ENCODE assay signal across 8 mouse cellular contexts in the genomic region with DNA sequence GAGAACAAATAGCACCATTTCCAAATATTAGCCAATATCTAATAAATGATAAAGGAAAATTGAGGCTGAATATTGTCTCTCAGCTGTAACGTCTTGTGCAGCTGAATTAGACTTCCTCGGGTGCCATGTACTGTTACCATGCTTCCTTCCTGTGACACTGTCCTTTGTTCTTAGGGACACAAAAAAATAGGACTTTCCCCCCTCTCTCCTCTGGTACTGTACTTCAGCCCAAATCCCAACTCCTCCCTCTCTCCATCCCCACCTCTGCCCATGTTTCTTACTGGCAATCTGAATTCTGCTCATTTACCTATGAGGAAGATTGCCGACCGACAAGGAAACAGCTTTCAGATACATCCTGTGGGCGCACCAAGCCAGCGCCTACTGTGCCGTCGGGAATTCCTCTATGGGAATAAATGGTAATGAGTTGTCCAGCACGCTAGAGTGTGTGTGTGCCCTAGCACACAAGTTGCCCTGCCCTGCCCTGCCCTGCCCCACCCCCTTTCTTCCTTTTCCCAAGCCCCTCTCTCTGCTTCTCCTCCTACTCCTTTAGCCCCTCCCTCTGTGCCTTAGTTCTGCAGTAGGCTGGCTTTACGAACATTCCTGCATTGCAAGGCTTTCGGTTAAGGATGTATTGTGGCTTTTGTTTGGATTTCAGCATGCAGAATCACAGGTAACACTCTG. TPM values are rescaled to one million over a fixed set of nuclear protein-coding genes. Genes with fewer than 3 reads are reported as not detected.
DNase-seq lines count a peak whose midpoint lies in the region; ATAC-seq and TF ChIP-seq lines count a peak whose summit lies in the region.

Gene Gpr21, plus strand, starts transcription at position 303 of the 681 bp plus-strand sequence.

- no peaks in the 10 kb centered on the region for H3K4me1 ChIP-seq in embryonic facial prominence, embryonic 11.5 days (ENCODE audit: control insufficient read depth, insufficient read depth, low read length)
- peaks cover 3% of the 10 kb centered on the region; the same call in 1 of the 2 replicates for H3K4me1 ChIP-seq in intestine, embryonic 16.5 days (ENCODE audit: control insufficient read depth, insufficient read depth, low read length)
- peaks cover 2% of the 10 kb centered on the region; the same call in 1 of the 2 replicates for H3K4me1 ChIP-seq in neural tube, embryonic 11.5 days (ENCODE audit: control insufficient read depth, insufficient read depth, low read length)

- no peaks in the 10 kb centered on the region for H3K27me3 ChIP-seq in embryonic facial prominence, embryonic 11.5 days (ENCODE audit: control insufficient read depth, insufficient read depth, low read length)
- no peaks in the 10 kb centered on the region for H3K27me3 ChIP-seq in intestine, embryonic 16.5 days (replicated peaks; ENCODE audit: control insufficient read depth, insufficient read depth, low read length)
- H3K27me3 ChIP-seq in neural tube, embryonic 11.5 days (ENCODE audit: control insufficient read depth, insufficient read depth, low read length): no peaks in the 10 kb centered on the region

- 0 out of 2 replicates have a peak, but pooled peaks have one; percentile 48 for ATAC-seq in embryonic facial prominence, embryonic 11.5 days (replicated peaks; ENCODE audit: insufficient number of reproducible peaks, low FRiP score, low TSS enrichment, low read depth)
- peak; percentile 55 for ATAC-seq in intestine, embryonic 16.5 days
- ATAC-seq in neural tube, embryonic 11.5 days (ENCODE audit: insufficient read depth, low FRiP score, low TSS enrichment): peak; percentile 75

- no peaks in the 10 kb centered on the region for H3K36me3 ChIP-seq in embryonic facial prominence, embryonic 11.5 days (replicated peaks; ENCODE audit: control insufficient read depth, insufficient read depth, low read depth, low read length)
- H3K36me3 ChIP-seq in intestine, embryonic 16.5 days (ENCODE audit: control insufficient read depth, insufficient read depth, low read length): no peaks in the 10 kb centered on the region
- no peaks in the 10 kb centered on the region for H3K36me3 ChIP-seq in neural tube, embryonic 11.5 days (ENCODE audit: control insufficient read depth, insufficient read depth, low read length)

- WGBS in embryonic facial prominence, embryonic 11.5 days: 25% methylated on average over 11 of the region's 11 CpGs
- 27% methylated on average over 11 of the region's 11 CpGs for WGBS in intestine, embryonic 16.5 days
- 19% methylated on average over 11 of the region's 11 CpGs for WGBS in neural tube, embryonic 11.5 days

- no peak for DNase-seq in layer of hippocampus, adult 2 months (ENCODE audit: low spot score in 2 of 2)
- no peak for DNase-seq in layer of hippocampus, postnatal 25 days (ENCODE audit: extremely low spot score in 1 of 2, low spot score in 1 of 2)
- DNase-seq in embryonic facial prominence, embryonic 11.5 days (ENCODE audit: low spot score): peak; percentile 18
- DNase-seq in neural tube, embryonic 11.5 days (ENCODE audit: low spot score): peak; percentile 31
- DNase-seq in adrenal gland, adult (ENCODE audit: inconsistent age in 2 of 2, low spot score in 1 of 2): no peak
- no peak for DNase-seq in frontal cortex, postnatal 10 days (ENCODE audit: low spot score in 2 of 2)
- no peak for DNase-seq in thymus, postnatal 0 days (ENCODE audit: low spot score)

- no peak within 1 kb of the TSS for H3K9ac ChIP-seq in embryonic facial prominence, embryonic 11.5 days (replicated peaks; ENCODE audit: low read length)
- no peak within 1 kb of the TSS for H3K9ac ChIP-seq in intestine, embryonic 16.5 days (ENCODE audit: low read depth, low read length)
- 0 out of 2 replicates have a peak within 1 kb of the TSS, but pooled peaks have one; percentile 24 for H3K9ac ChIP-seq in neural tube, embryonic 11.5 days (ENCODE audit: low read length)

- H3K9me3 ChIP-seq in embryonic facial prominence, embryonic 11.5 days (replicated peaks; ENCODE audit: control insufficient read depth, low read length): no peaks in the 10 kb centered on the region
- no peaks in the 10 kb centered on the region for H3K9me3 ChIP-seq in intestine, embryonic 16.5 days (ENCODE audit: control insufficient read depth, low read length)
- H3K9me3 ChIP-seq in neural tube, embryonic 11.5 days (ENCODE audit: control insufficient read depth, low read length): no peaks in the 10 kb centered on the region

- peak within 1 kb of the TSS; percentile 46; the same call in 1 of the 2 replicates for H3K27ac ChIP-seq in layer of hippocampus, adult 2 months
- H3K27ac ChIP-seq in embryonic facial prominence, embryonic 11.5 days (replicated peaks; ENCODE audit: low read depth, low read length): no peak within 1 kb of the TSS
- 0 out of 2 replicates have a peak within 1 kb of the TSS, but pooled peaks have one; percentile 8 for H3K27ac ChIP-seq in intestine, embryonic 16.5 days (ENCODE audit: low read length)
- H3K27ac ChIP-seq in neural tube, embryonic 11.5 days (ENCODE audit: low read depth, low read length): peak within 1 kb of the TSS; percentile 1; the same call in 1 of the 2 replicates

- TF ChIP-seq CTCF in layer of hippocampus, adult 2 months (conservative IDR thresholded peaks at IDR 0.05): no peak

- H3K4me2 ChIP-seq in embryonic facial prominence, embryonic 11.5 days (ENCODE audit: low read depth, low read length): 0 out of 2 replicates have a peak within 1 kb of the TSS, but pooled peaks have one; percentile 17
- peak within 1 kb of the TSS; percentile 9; the same call in 1 of the 2 replicates for H3K4me2 ChIP-seq in intestine, embryonic 16.5 days (ENCODE audit: low read depth, low read length)
- H3K4me2 ChIP-seq in neural tube, embryonic 11.5 days (ENCODE audit: low read depth): peak within 1 kb of the TSS; percentile 24

- H3K4me3 ChIP-seq in layer of hippocampus, adult 2 months: no peak within 1 kb of the TSS; the same call in 1 of the 2 replicates
- H3K4me3 ChIP-seq in embryonic facial prominence, embryonic 11.5 days (ENCODE audit: low read depth, low read length): no peak within 1 kb of the TSS
- no peak within 1 kb of the TSS for H3K4me3 ChIP-seq in intestine, embryonic 16.5 days (ENCODE audit: low read length)
- 0 out of 2 replicates have a peak within 1 kb of the TSS, but pooled peaks have one; percentile 5 for H3K4me3 ChIP-seq in neural tube, embryonic 11.5 days (ENCODE audit: low read depth, low read length)

RNA-seq across cellular contexts. Expression of gene Gpr21, which starts in this region (rescaled TPM):
- total RNA-seq in layer of hippocampus, adult 2 months (2021): 1 to 10 TPM; 2.7 to 3.5 TPM
- 1 to 10 TPM; 1.8 to 3.7 TPM for total RNA-seq in layer of hippocampus, postnatal 25 days (2021)
- 0.67 and 0.84 TPM in 2 replicates for polyA plus RNA-seq in embryonic facial prominence, embryonic 11.5 days (2014; fragmentation: Nextera tagmentation; extraction: Ambion mirVana)
- 0.46 and 0.64 TPM in 2 replicates for polyA plus RNA-seq in intestine, embryonic 16.5 days (2015; fragmentation: Nextera tagmentation; extraction: Ambion mirVana)
- 3.5 and 3.9 TPM in 2 replicates for polyA plus RNA-seq in neural tube, embryonic 11.5 days (2014; fragmentation: Nextera tagmentation; extraction: Ambion mirVana)
- 0.19 and 0.29 TPM in 2 replicates for polyA plus RNA-seq in thymus, postnatal 0 days (2015; fragmentation: Nextera tagmentation; extraction: Ambion mirVana)

Comparison
In these comparisons a context has a peak if more than half of its experiments do, and no peak if none do; other contexts are left out.
1. Peak in DNase-seq, ATAC-seq and H3K4me2 ChIP-seq in embryonic facial prominence, embryonic 11.5 days; RNA of the gene not detected or under 1 TPM.
2. Peak in ATAC-seq, H3K27ac ChIP-seq and H3K4me2 ChIP-seq in intestine, embryonic 16.5 days; RNA of the gene not detected or under 1 TPM.